Mouse (Mus musculus) liver, embryonic 14.5 days (tissue): ENCODE data around the gene Mzf1.

Experiments
- CTCF ChIP-seq: IDR thresholded peaks from 2 replicates; pipeline ENCODE4 v1.5.1; 2016; ENCODE audit warnings: antibody characterized with exemption, low read depth, control low read depth
- EP300 ChIP-seq: IDR thresholded peaks from 2 replicates; pipeline ENCODE4 v1.6.1; 2016; ENCODE audit warnings: antibody characterized with exemption, low read depth

GRCm38 (mm10) chr7:13014275-13014839, 40.2 kb downstream of the Mzf1 start:
- no peak for TF ChIP-seq CTCF
- no peak for TF ChIP-seq EP300
